Mouse (Mus musculus) forebrain, embryonic 14.5 days (tissue): Measurements from ENCODE around the gene Vps8. TPM values are rescaled to one million over a fixed set of nuclear protein-coding genes. Genes with fewer than 3 reads are reported as not detected.

Experiments used
- ATAC-seq: fragments of 200-750 bp; cut with Nextera tagmentation; 2 replicates; pipeline ENCODE4 v1.8.0; 2017; ENCODE audit warnings: mild to moderate bottlenecking, moderate library complexity
- DNase-seq: peaks from one replicate; pipeline ENCODE4 v3.0.0-alpha.2; 2015; ENCODE audit warnings: low spot score
- H3K27ac ChIP-seq: fragments of 300-500 bp; sonication (generic); 2 replicates; pipeline ENCODE4 v1.5.1; 2014; ENCODE audit warnings: low read depth, mild to moderate bottlenecking, control low read depth, low read length, moderate library complexity
- H3K27me3 ChIP-seq: fragments of 300-500 bp; sonication (generic); replicated peaks from 2 replicates; pipeline ENCODE4 v1.6.1; 2014; ENCODE audit warnings: low read length, control low read depth, mixed read lengths; ENCODE audit not compliant: control insufficient read depth, insufficient read depth
- H3K36me3 ChIP-seq: fragments of 300-500 bp; sonication (generic); 2 replicates; pipeline ENCODE4 v1.6.1; 2014; ENCODE audit warnings: low read length, control low read depth; ENCODE audit not compliant: control insufficient read depth, insufficient read depth
- H3K4me1 ChIP-seq: fragments of 300-500 bp; sonication (generic); 2 replicates; pipeline ENCODE4 v1.6.1; 2014; ENCODE audit warnings: antibody characterized with exemption, low read length, control low read depth; ENCODE audit not compliant: control insufficient read depth, insufficient read depth
- H3K4me2 ChIP-seq: fragments of 300-500 bp; sonication (generic); 2 replicates; pipeline ENCODE4 v1.6.1; 2014; ENCODE audit warnings: mild to moderate bottlenecking, control low read depth, low read length
- H3K4me3 ChIP-seq: fragments of 300-500 bp; sonication (generic); 2 replicates; pipeline ENCODE4 v1.5.1; 2014; ENCODE audit warnings: low read depth, low read length, control low read depth
- H3K9ac ChIP-seq: fragments of 300-500 bp; sonication (generic); 2 replicates; pipeline ENCODE4 v1.6.1; 2014; ENCODE audit warnings: mild to moderate bottlenecking, low read length, control low read depth, moderate library complexity
- H3K9me3 ChIP-seq: fragments of 300-500 bp; sonication (generic); replicated peaks from 2 replicates; pipeline ENCODE4 v1.6.1; 2016; ENCODE audit warnings: low read length, control low read depth, mixed read lengths; ENCODE audit not compliant: control insufficient read depth
- WGBS: fragments of 180-500 bp; shearing (Covaris S2); extraction: QIAGEN DNeasy Blood & Tissue Kit; methylation state at CpG from one replicate; pipeline ENCODE4 v1.1.7; 2014; 5-methylcytosine and 5-hydroxymethylcytosine counted together
- polyA plus RNA-seq: library from polyadenylated mRNA; unstranded; fragments of >200 nt; fragmentation: Nextera tagmentation; extraction: Ambion mirVana; gene quantifications from 2 replicates; pipeline ENCODE4 v1.2.1, GENCODE M21; 2014

The Vps8 gene
- polyA plus RNA-seq, 1 experiment from 2014 or later: 33.0 TPM

- no peak overlapping the region for H3K4me2 ChIP-seq
- no peak overlapping the region for H3K4me3 ChIP-seq
- no peak overlapping the region for H3K9ac ChIP-seq
- no peaks in the 10 kb centered on the region for H3K4me1 ChIP-seq
- WGBS: 72% methylated on average over 3 of the region's 3 CpGs
- no peak for ATAC-seq
- no peak for DNase-seq
- no peaks in the 10 kb centered on the region for H3K36me3 ChIP-seq
- no peaks in the 10 kb centered on the region for H3K27me3 ChIP-seq
- no peak overlapping the region for H3K27ac ChIP-seq
- H3K9me3 ChIP-seq: no peaks in the 10 kb centered on the region
These were observed 9.1 kb upstream of the Vps8 start for GRCm38 (mm10) chr16:21413819-21414218.

GRCm38 (mm10) chr16:21415128-21415527 is 7.8 kb upstream of the Vps8 start:
- WGBS: 94% methylated on average over 8 of the region's 8 CpGs
- Histone ChIP-seq H3K9ac (no peak overlapping the region), H3K4me2 (no peak overlapping the region), H3K9me3 (no peaks in the 10 kb centered on the region), H3K27ac (no peak overlapping the region), H3K4me1 (no peaks in the 10 kb centered on the region), H3K4me3 (no peak overlapping the region), H3K36me3 (no peaks in the 10 kb centered on the region), H3K27me3 (no peaks in the 10 kb centered on the region)
- ATAC-seq (no peak), DNase-seq (no peak)

- no peak for DNase-seq
- no peaks in the 10 kb centered on the region for H3K4me1 ChIP-seq
- ATAC-seq: no peak
- WGBS: 32% methylated on average over 5 of the region's 5 CpGs
- no peaks in the 10 kb centered on the region for H3K36me3 ChIP-seq
- H3K27me3 ChIP-seq: no peaks in the 10 kb centered on the region
- no peak overlapping the region for H3K9ac ChIP-seq
- H3K4me2 ChIP-seq: no peak overlapping the region
- H3K4me3 ChIP-seq: no peak overlapping the region
- H3K27ac ChIP-seq: no peak overlapping the region
- no peaks in the 10 kb centered on the region for H3K9me3 ChIP-seq
These were observed 4.9 kb upstream of the Vps8 start for GRCm38 (mm10) chr16:21418012-21418411.

- H3K27me3 ChIP-seq: no peaks in the 10 kb centered on the region
- H3K9ac ChIP-seq: peak overlapping the region; percentile 85
- H3K4me1 ChIP-seq: peaks cover 7% of the 10 kb centered on the region
- no peaks in the 10 kb centered on the region for H3K36me3 ChIP-seq
- DNase-seq: peak; percentile 47
- H3K4me3 ChIP-seq: peak overlapping the region; percentile 82
- no peaks in the 10 kb centered on the region for H3K9me3 ChIP-seq
- WGBS: 4% methylated on average over 10 of the region's 10 CpGs
- no peak overlapping the region for H3K27ac ChIP-seq
- ATAC-seq: peak; percentile 60; the same call in 1 of the 2 replicates
- H3K4me2 ChIP-seq: peak overlapping the region; percentile 96
These were observed 610 bp downstream of the Vps8 start for GRCm38 (mm10) chr16:21423546-21423910.

GRCm38 (mm10) chr16:21428131-21428530 is 5.2 kb downstream of the Vps8 start:
- H3K9ac ChIP-seq: no peak overlapping the region
- WGBS: 82% methylated on average over 5 of the region's 5 CpGs
- no peaks in the 10 kb centered on the region for H3K27me3 ChIP-seq
- ATAC-seq: no peak
- H3K4me3 ChIP-seq: no peak overlapping the region
- no peak overlapping the region for H3K4me2 ChIP-seq
- no peak overlapping the region for H3K27ac ChIP-seq
- no peak for DNase-seq
- peaks cover 7% of the 10 kb centered on the region for H3K4me1 ChIP-seq
- H3K9me3 ChIP-seq: no peaks in the 10 kb centered on the region
- no peaks in the 10 kb centered on the region for H3K36me3 ChIP-seq

- ATAC-seq (no peak), DNase-seq (no peak)
- Histone ChIP-seq H3K27ac (no peak overlapping the region), H3K36me3 (no peaks in the 10 kb centered on the region), H3K9me3 (no peaks in the 10 kb centered on the region), H3K4me1 (no peaks in the 10 kb centered on the region), H3K4me3 (no peak overlapping the region), H3K27me3 (no peaks in the 10 kb centered on the region), H3K9ac (no peak overlapping the region), H3K4me2 (no peak overlapping the region)
- WGBS: 85% methylated on average over 2 of the region's 2 CpGs
These were observed 7.6 kb downstream of the Vps8 start for GRCm38 (mm10) chr16:21430377-21431060.

- no peaks in the 10 kb centered on the region for H3K36me3 ChIP-seq
- H3K4me1 ChIP-seq: no peaks in the 10 kb centered on the region
- WGBS: 93% methylated on average over 3 of the region's 3 CpGs
- no peak for ATAC-seq
- no peak for DNase-seq
- H3K9me3 ChIP-seq: no peaks in the 10 kb centered on the region
- no peak overlapping the region for H3K27ac ChIP-seq
- H3K4me2 ChIP-seq: no peak overlapping the region
- H3K9ac ChIP-seq: no peak overlapping the region
- no peaks in the 10 kb centered on the region for H3K27me3 ChIP-seq
- no peak overlapping the region for H3K4me3 ChIP-seq
These were observed 8.7 kb downstream of the Vps8 start for GRCm38 (mm10) chr16:21431614-21432013.

- DNase-seq: peak; percentile 7
- Histone ChIP-seq H3K4me3 (no peak overlapping the region), H3K9ac (no peak overlapping the region), H3K4me1 (no peaks in the 10 kb centered on the region), H3K9me3 (no peaks in the 10 kb centered on the region), H3K27ac (no peak overlapping the region), H3K27me3 (no peaks in the 10 kb centered on the region), H3K4me2 (no peak overlapping the region), H3K36me3 (peaks cover 8% of the 10 kb centered on the region)
- 38% methylated on average over 3 of the region's 3 CpGs for WGBS
- no peak for ATAC-seq
These were observed 10.6 kb downstream of the Vps8 start for GRCm38 (mm10) chr16:21433543-21433942.

GRCm38 (mm10) chr16:21441012-21441411 is 18.1 kb downstream of the Vps8 start:
- DNase-seq (no peak), ATAC-seq (no peak)
- Histone ChIP-seq H3K36me3 (peaks cover 34% of the 10 kb centered on the region), H3K27ac (no peak overlapping the region), H3K9me3 (no peaks in the 10 kb centered on the region), H3K4me1 (no peaks in the 10 kb centered on the region), H3K4me3 (no peak overlapping the region), H3K27me3 (no peaks in the 10 kb centered on the region), H3K9ac (no peak overlapping the region), H3K4me2 (no peak overlapping the region)
